Mouse (Mus musculus): Measurements from ENCODE around the gene Apba1.

- no peak for TF ChIP-seq POLR2A (IDR thresholded peaks at IDR 0.05; ENCODE audit: extremely low read depth, insufficient read depth, low read length)
- TF ChIP-seq CTCF (IDR thresholded peaks at IDR 0.05; ENCODE audit: low read depth, low read length) = no peak
Measured at GRCm38 (mm10) chr19:23810512-23810911, 51.8 kb downstream of the Apba1 start.

Data from liver, adult 2 months (tissue).